Mouse (Mus musculus) MEL (cell line): ENCODE data around the gene Ntmt1.

Experiments used
- CTCF ChIP-seq, 3 experiments: IDR thresholded peaks in 2 of 3; conservative IDR thresholded peaks in 1 of 3; 2 replicates each; pipeline ENCODE4 v1.5.1; 2011 to 2012; ENCODE audit warnings: low read length in 3 of 3, low read depth in 2 of 3, mild to moderate bottlenecking in 2 of 3, improper control_type of control experiment in 1 of 3, inconsistent platforms in 1 of 3, mixed read lengths in 1 of 3, moderate library complexity in 1 of 3; ENCODE audit not compliant: control insufficient read depth in 1 of 3, insufficient read depth in 1 of 3, poor library complexity in 1 of 3, severe bottlenecking in 1 of 3
- EP300 ChIP-seq, 2 experiments: IDR thresholded peaks; 2 replicates each; pipeline ENCODE4 v1.6.1; 2011; ENCODE audit warnings: improper control_type of control experiment in 2 of 2, low read length in 2 of 2, low read depth in 1 of 2, mild to moderate bottlenecking in 1 of 2
- ETS1 ChIP-seq: IDR thresholded peaks from 2 replicates; pipeline ENCODE4 v1.6.1; 2012; ENCODE audit warnings: low read depth, mild to moderate bottlenecking, inconsistent platforms, low read length, improper control_type of control experiment, moderate library complexity
- MEF2A ChIP-seq: IDR thresholded peaks from 2 replicates; pipeline ENCODE4 v1.6.1; 2014; ENCODE audit warnings: low read depth, mild to moderate bottlenecking, inconsistent platforms, low read length, improper control_type of control experiment; ENCODE audit not compliant: poor library complexity, insufficient replicate concordance, severe bottlenecking; ENCODE audit errors: extremely low read depth
- POLR2A ChIP-seq, 2 experiments: IDR thresholded peaks; 2 replicates each; pipeline ENCODE4 v1.6.1; 2011 to 2012; ENCODE audit warnings: low read length in 2 of 2, mild to moderate bottlenecking in 2 of 2, control low read depth in 1 of 2, improper control_type of control experiment in 1 of 2, low read depth in 1 of 2, moderate library complexity in 1 of 2; ENCODE audit not compliant: control insufficient read depth in 1 of 2, insufficient read depth in 1 of 2, poor library complexity in 1 of 2
- USF2 ChIP-seq, 2 experiments: IDR thresholded peaks; 2 replicates each; pipeline ENCODE4 v1.6.1; 2011 to 2012; ENCODE audit warnings: improper control_type of control experiment in 2 of 2, low read length in 2 of 2, borderline replicate concordance in 1 of 2, inconsistent platforms in 1 of 2, low read depth in 1 of 2, mild to moderate bottlenecking in 1 of 2; ENCODE audit not compliant: insufficient read depth in 1 of 2
- ZKSCAN1 ChIP-seq: IDR thresholded peaks from 2 replicates; pipeline ENCODE4 v1.6.1; 2012; ENCODE audit warnings: low read depth, mild to moderate bottlenecking, inconsistent platforms, low read length, improper control_type of control experiment, moderate library complexity

GRCm38 (mm10) chr2:30784078-30784994, 23.3 kb upstream of the Ntmt1 start:
- TF ChIP-seq CTCF (IDR thresholded peaks at IDR 0.05 in 2 of 3, conservative IDR thresholded peaks at IDR 0.05 in 1 of 3; ENCODE audit: control insufficient read depth in 1 of 3, insufficient read depth in 1 of 3, low read depth in 2 of 3, low read length in 3 of 3, poor library complexity in 1 of 3, severe bottlenecking in 1 of 3) (no peak), ETS1 (no peak), EP300 (IDR thresholded peaks at IDR 0.05; ENCODE audit: low read depth in 1 of 2, low read length in 2 of 2) (no peak), ZKSCAN1 (no peak), POLR2A (IDR thresholded peaks at IDR 0.05; ENCODE audit: control insufficient read depth in 1 of 2, insufficient read depth in 1 of 2, low read depth in 1 of 2, low read length in 2 of 2, poor library complexity in 1 of 2) (no peak), MEF2A (no peak), USF2 (IDR thresholded peaks at IDR 0.05; ENCODE audit: borderline replicate concordance in 1 of 2, insufficient read depth in 1 of 2, low read depth in 1 of 2, low read length in 2 of 2) (no peak)
